Mouse (Mus musculus): ENCODE measurements around the gene Syt3.

- TF ChIP-seq CTCF (IDR thresholded peaks at IDR 0.05; ENCODE audit: low read depth, low read length) (no peak), GATA1 (IDR thresholded peaks at IDR 0.05; ENCODE audit: borderline replicate concordance, low read length) (no peak), GATA2 (IDR thresholded peaks at IDR 0.05; ENCODE audit: borderline replicate concordance, low read depth, low read length) (no peak)
These were observed 42.2 kb upstream of the Syt3 start for GRCm38 (mm10) chr7:44341714-44342113.
